Mouse (Mus musculus) kidney, adult 2 months (tissue): ENCODE data around the gene Pxdn.

ENCODE experiments used
- CTCF ChIP-seq: fragments of 200-500 bp; conservative IDR thresholded peaks from 2 replicates; pipeline ENCODE4 v1.5.1; 2011; ENCODE audit warnings: low read depth, mild to moderate bottlenecking, control low read depth, low read length, moderate library complexity, mixed read lengths; ENCODE audit not compliant: insufficient read depth, insufficient read length
- POLR2A ChIP-seq: fragments of 200-500 bp; IDR thresholded peaks from one replicate; pipeline ENCODE4 v1.6.1; 2011; ENCODE audit warnings: low read depth, low read length, control low read depth

DNA sequence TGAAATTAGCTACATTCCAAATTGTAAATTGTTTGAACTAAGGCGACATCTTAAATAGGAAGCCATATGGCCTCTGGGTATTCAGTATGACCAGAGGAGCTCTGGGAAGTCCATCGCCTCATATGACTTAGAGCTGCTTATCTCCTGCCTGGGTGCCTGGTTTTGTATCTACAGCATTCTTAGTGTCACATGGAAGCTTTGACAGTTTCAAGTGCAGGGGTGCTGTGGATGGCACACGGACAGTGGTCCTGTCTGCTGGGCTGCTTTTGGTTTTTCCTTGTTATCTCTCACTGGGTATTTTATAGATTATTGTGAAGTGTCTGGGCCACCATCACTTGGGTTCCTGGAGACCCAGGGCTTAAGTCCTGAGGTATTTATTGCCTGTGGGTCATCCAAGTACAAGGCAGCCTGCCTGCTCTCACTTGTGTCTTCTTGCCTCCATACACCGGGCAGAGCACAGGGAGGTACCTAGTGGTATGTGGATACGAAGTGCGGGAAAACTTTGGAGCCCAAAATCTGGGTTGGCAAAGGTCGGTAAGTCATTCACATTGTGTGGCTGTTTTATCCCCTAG lies 44.4 kb downstream of the Pxdn start:
- no peak for TF ChIP-seq POLR2A
- TF ChIP-seq CTCF: no peak
